Mouse (Mus musculus): ENCODE data around the gene Ppwd1. TPM values are rescaled to one million over a fixed set of nuclear protein-coding genes. Genes with fewer than 3 reads are reported as not detected.
A peak's percentile ranks its signal among the peaks of the same experiment; 100 is the strongest.

The Ppwd1 gene
- polyA plus RNA-seq, 1 experiment from 2014 or later: 17.9 TPM

GRCm38 (mm10) chr13:104179176-104179888 lies 49.3 kb downstream of the Ppwd1 start:
- no peak overlapping the region for H3K27ac ChIP-seq (ENCODE audit: low read depth)

GRCm38 (mm10) chr13:104178650-104179121 lies 50.0 kb downstream of the Ppwd1 start, which contains the start of gene Trim23:
Gene Trim23 (plus strand): TSS chr13:104178797.
- Histone ChIP-seq H3K4me2 (peak within 1 kb of the TSS; percentile 77), H3K27me3 (ENCODE audit: insufficient read depth, low read length) (no peaks in the 10 kb centered on the region), H3K36me3 (ENCODE audit: insufficient read depth) (peaks cover 15% of the 10 kb centered on the region), H3K4me1 (ENCODE audit: insufficient read depth) (peaks cover 3% of the 10 kb centered on the region; the same call in 1 of the 2 replicates), H3K27ac (ENCODE audit: low read depth) (peak within 1 kb of the TSS; percentile 82), H3K9me3 (ENCODE audit: low read depth, low read length) (no peaks in the 10 kb centered on the region), H3K9ac (peak within 1 kb of the TSS; percentile 77), H3K4me3 (ENCODE audit: low read depth, low read length) (peak within 1 kb of the TSS; percentile 63)
- DNase-seq: peak; percentile 100
- peak; percentile 58 for TF ChIP-seq CTCF (IDR thresholded peaks at IDR 0.05; ENCODE audit: low read depth)
- under 1% methylated on average over 38 of the region's 38 CpGs for WGBS
- peak; percentile 99 for ATAC-seq (ENCODE audit: insufficient read depth)

More at GRCm38 (mm10) chr13:104179176-104179888, 49.3 kb downstream of the Ppwd1 start:
- TF ChIP-seq CTCF (IDR thresholded peaks at IDR 0.05; ENCODE audit: low read depth): no peak
- Histone ChIP-seq H3K4me2 (peak overlapping the region; percentile 65), H3K9ac (peak overlapping the region; percentile 65), H3K4me1 (ENCODE audit: insufficient read depth) (peaks cover 3% of the 10 kb centered on the region; the same call in 1 of the 2 replicates), H3K36me3 (ENCODE audit: insufficient read depth) (peaks cover 15% of the 10 kb centered on the region), H3K9me3 (ENCODE audit: low read depth, low read length) (no peaks in the 10 kb centered on the region), H3K4me3 (ENCODE audit: low read depth, low read length) (peak overlapping the region; percentile 63), H3K27me3 (ENCODE audit: insufficient read depth, low read length) (no peaks in the 10 kb centered on the region)
- DNase-seq: no peak
- no peak for ATAC-seq (ENCODE audit: insufficient read depth)
- WGBS: 13% methylated on average over 13 of the region's 13 CpGs

DNA sequence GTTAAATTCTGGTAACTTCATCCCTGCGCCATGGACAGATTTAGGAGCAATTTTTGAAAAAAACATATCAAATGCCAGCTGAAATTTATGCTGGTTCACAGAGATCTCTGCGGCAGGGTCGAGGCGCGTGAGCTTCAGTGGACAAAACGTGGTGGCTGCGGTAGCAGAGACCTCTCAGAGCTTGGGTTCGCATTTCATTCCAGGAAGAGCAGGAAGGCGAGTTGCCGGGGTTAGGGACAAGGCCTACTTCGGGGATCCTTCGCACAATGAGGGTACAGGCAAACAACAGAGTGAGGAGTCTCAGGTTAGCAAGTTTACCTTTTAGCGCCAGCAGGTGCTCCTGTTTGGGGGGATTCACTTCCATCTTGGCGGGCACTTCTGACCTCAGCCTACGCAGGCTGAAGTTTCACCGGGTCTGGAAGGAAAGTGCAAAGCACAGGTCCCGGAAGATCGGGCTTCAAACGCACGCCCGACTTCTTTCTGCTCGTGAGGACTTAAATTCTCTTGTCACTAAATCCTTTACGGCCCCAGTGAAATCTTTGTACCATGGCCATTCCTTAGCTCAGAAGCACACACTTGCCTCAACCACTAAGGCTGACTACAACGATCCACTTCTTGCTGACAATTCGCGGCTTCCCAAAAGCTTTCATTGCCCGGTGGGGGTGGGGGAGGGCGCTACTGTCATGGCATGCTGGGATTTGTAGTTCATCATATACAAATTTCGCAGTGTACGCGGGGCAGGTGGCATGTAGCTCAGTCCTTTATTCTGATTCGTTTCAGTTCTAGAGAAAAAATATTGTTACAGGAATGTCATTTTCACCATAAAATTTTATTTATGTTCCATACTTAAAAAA lies 50.6 kb downstream of the Ppwd1 start, which contains the start of gene Trappc13:
Gene Trappc13, minus strand, starts transcription at position 674 of the 854 bp plus-strand sequence.
- Histone ChIP-seq H3K4me1 (ENCODE audit: insufficient read depth) (peaks cover 3% of the 10 kb centered on the region; the same call in 1 of the 2 replicates), H3K9ac (peak within 1 kb of the TSS; percentile 77), H3K9me3 (ENCODE audit: low read depth, low read length) (no peaks in the 10 kb centered on the region), H3K27me3 (ENCODE audit: insufficient read depth, low read length) (no peaks in the 10 kb centered on the region), H3K27ac (ENCODE audit: low read depth) (peak within 1 kb of the TSS; percentile 82), H3K4me2 (peak within 1 kb of the TSS; percentile 77), H3K36me3 (ENCODE audit: insufficient read depth) (peaks cover 15% of the 10 kb centered on the region), H3K4me3 (ENCODE audit: low read depth, low read length) (peak within 1 kb of the TSS; percentile 63)
- WGBS: under 1% methylated on average over 32 of the region's 32 CpGs
- ATAC-seq (ENCODE audit: insufficient read depth) (peak; percentile 88), DNase-seq (no peak)
- TF ChIP-seq CTCF (IDR thresholded peaks at IDR 0.05; ENCODE audit: low read depth): no peak

GRCm38 (mm10) chr13:104176874-104177273 lies 51.8 kb downstream of the Ppwd1 start:
- TF ChIP-seq CTCF (IDR thresholded peaks at IDR 0.05; ENCODE audit: low read depth): no peak

DNA sequence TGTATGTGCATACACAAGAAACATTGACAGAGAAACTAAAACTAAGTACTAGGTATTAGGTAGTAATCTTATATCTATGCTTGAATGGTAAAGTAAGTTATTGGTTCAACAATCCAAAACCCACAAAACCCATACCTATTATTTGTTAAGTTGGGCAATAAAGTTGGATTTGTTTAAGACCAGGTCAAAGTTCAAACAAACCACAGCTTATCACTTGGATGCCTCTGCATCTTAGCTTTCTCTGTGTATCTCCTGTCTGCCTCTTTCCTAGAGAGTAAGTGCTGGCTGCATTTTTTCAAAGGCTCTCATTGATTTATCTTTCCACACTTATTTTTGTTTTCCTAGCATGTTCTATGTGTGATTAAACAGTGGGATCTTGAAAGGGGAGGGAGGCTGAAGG lies 56.1 kb downstream of the Ppwd1 start:
- H3K36me3 ChIP-seq (ENCODE audit: insufficient read depth): peaks cover 26% of the 10 kb centered on the region
- no peak overlapping the region for H3K4me3 ChIP-seq (ENCODE audit: low read depth, low read length)
- H3K9me3 ChIP-seq (ENCODE audit: low read depth, low read length): no peaks in the 10 kb centered on the region
- H3K9ac ChIP-seq: no peak overlapping the region
- TF ChIP-seq CTCF (IDR thresholded peaks at IDR 0.05; ENCODE audit: low read depth): no peak
- no peak for ATAC-seq (ENCODE audit: insufficient read depth)
- no peaks in the 10 kb centered on the region for H3K27me3 ChIP-seq (ENCODE audit: insufficient read depth, low read length)
- H3K4me2 ChIP-seq: no peak overlapping the region
- no peak for DNase-seq
- no peak overlapping the region for H3K27ac ChIP-seq (ENCODE audit: low read depth)
- H3K4me1 ChIP-seq (ENCODE audit: insufficient read depth): peaks cover 3% of the 10 kb centered on the region; the same call in 1 of the 2 replicates

More at GRCm38 (mm10) chr13:104176874-104177273, 51.8 kb downstream of the Ppwd1 start:
- no peak overlapping the region for H3K27ac ChIP-seq (ENCODE audit: low read depth)
- H3K36me3 ChIP-seq (ENCODE audit: insufficient read depth): peaks cover 15% of the 10 kb centered on the region
- peaks cover 3% of the 10 kb centered on the region; the same call in 1 of the 2 replicates for H3K4me1 ChIP-seq (ENCODE audit: insufficient read depth)
- no peak for ATAC-seq (ENCODE audit: insufficient read depth)
- peak overlapping the region; percentile 57 for H3K9ac ChIP-seq
- H3K27me3 ChIP-seq (ENCODE audit: insufficient read depth, low read length): no peaks in the 10 kb centered on the region
- peak overlapping the region; percentile 77 for H3K4me2 ChIP-seq
- DNase-seq: no peak
- H3K9me3 ChIP-seq (ENCODE audit: low read depth, low read length): no peaks in the 10 kb centered on the region
- H3K4me3 ChIP-seq (ENCODE audit: low read depth, low read length): peak overlapping the region; percentile 63
- WGBS: 60% methylated on average over 3 of the region's 3 CpGs

DNA sequence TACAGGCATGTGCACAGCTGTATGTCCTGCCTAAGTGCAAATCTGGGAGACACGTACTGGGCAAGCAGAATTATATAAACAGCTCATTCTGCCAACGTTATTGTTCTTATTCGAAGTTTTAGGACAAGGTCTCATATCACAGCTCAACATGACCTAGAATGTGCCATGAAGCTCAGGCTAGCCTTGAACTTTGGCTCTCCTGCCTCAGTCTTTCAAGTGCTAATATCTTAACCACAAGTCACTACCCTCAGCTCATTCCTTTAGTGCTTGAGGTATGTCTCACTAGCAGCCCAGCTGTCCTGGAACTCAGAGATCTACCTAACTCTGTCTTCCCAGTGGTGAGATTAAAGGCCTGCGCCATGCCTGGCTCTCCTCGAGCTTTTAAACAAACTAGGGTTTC lies 56.9 kb downstream of the Ppwd1 start:
- peaks cover 33% of the 10 kb centered on the region for H3K36me3 ChIP-seq (ENCODE audit: insufficient read depth)
- TF ChIP-seq CTCF (IDR thresholded peaks at IDR 0.05; ENCODE audit: low read depth): no peak
- 82% methylated on average over 5 of the region's 5 CpGs for WGBS
- H3K4me2 ChIP-seq: no peak overlapping the region
- H3K4me3 ChIP-seq (ENCODE audit: low read depth, low read length): no peak overlapping the region
- ATAC-seq (ENCODE audit: insufficient read depth): no peak
- H3K27ac ChIP-seq (ENCODE audit: low read depth): no peak overlapping the region
- no peak overlapping the region for H3K9ac ChIP-seq
- H3K9me3 ChIP-seq (ENCODE audit: low read depth, low read length): no peaks in the 10 kb centered on the region
- no peak for DNase-seq
- H3K4me1 ChIP-seq (ENCODE audit: insufficient read depth): peaks cover 3% of the 10 kb centered on the region; the same call in 1 of the 2 replicates
- H3K27me3 ChIP-seq (ENCODE audit: insufficient read depth, low read length): no peaks in the 10 kb centered on the region

Data from lung, embryonic 14.5 days (tissue).